Comparison of ENCODE assay signal across 16 mouse cellular contexts in the genomic region with DNA sequence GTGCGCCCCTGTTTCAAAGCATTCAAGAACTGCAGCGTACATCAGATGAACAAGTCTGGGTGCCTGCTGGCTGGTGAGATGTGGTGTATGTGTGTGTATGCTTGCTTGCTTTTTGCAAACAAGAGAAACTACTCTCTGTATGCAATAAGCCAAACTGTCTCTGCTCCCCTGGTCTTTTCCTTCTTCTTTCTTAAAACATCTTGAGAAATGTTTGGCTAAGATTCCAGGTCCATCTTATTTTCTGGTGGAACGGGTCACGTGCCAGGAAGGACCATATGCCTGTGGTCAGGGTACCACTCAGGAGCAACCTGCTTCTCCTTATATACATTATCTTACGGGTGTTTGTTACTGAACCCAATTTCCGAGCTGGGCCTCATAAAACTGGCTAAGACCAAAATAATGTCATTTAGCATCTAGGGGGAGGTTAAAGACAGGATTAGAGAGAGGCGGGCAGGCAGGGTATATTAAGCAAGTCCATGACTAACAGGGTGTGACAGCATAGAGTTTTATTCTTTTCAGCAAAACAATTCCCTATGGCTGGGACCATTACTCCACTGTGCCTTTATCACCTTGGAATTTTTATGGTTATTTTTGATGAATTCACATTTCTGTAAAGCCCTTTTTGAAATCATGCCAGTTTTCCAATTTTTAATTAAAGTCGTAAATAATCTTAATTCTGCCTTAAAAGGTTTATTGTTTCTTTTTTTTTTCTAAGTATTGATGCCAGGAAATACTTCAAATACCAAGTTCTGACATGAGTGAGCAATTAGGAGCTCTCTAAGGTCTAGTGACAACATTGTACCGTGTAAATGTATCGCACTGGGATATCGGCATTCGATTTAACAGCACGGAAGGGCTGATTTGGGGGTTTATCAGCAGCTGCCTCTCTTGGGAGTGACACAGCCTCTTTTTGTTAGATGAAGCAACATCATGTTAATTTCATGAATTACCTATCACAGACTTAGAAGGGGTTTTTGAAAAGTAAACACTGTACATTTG.
A peak's percentile ranks its signal among the peaks of the same experiment; 100 is the strongest.
DNase-seq lines count a peak whose midpoint lies in the region; ATAC-seq and TF ChIP-seq lines count a peak whose summit lies in the region.
"Had no signal": no experiment of that assay in that cellular context is flagged by ENCODE, and none has a peak within 500 bp of the region (broad histone marks: within the 10 kb centered on the region; RNA-seq: fewer than 3 reads in every experiment).

No protein-coding gene starts in this region.

- H3K9ac ChIP-seq in kidney, postnatal 0 days (ENCODE audit: low read depth, low read length), result no peak overlapping the region
- H3K9ac ChIP-seq in embryonic facial prominence, embryonic 13.5 days, result no peak overlapping the region
- no peak overlapping the region for H3K9ac ChIP-seq in midbrain, embryonic 13.5 days (replicated peaks)
- no peak overlapping the region for H3K9ac ChIP-seq in forebrain, embryonic 12.5 days

- no peak for TF ChIP-seq CTCF in kidney, postnatal 0 days (IDR thresholded peaks at IDR 0.05; ENCODE audit: low read depth)

- 42% methylated on average over 13 of the region's 13 CpGs for WGBS in kidney, postnatal 0 days
- 46% methylated on average over 13 of the region's 13 CpGs for WGBS in embryonic facial prominence, embryonic 13.5 days
- WGBS in midbrain, embryonic 13.5 days, result 37% methylated on average over 13 of the region's 13 CpGs
- WGBS in forebrain, embryonic 12.5 days, result 70% methylated on average over 13 of the region's 13 CpGs

- no peak overlapping the region for H3K4me3 ChIP-seq in kidney, postnatal 0 days (replicated peaks; ENCODE audit: low read depth, low read length)
- no peak overlapping the region for H3K4me3 ChIP-seq in embryonic facial prominence, embryonic 13.5 days
- H3K4me3 ChIP-seq in midbrain, embryonic 13.5 days (replicated peaks), result no peak overlapping the region
- no peak overlapping the region for H3K4me3 ChIP-seq in forebrain, embryonic 12.5 days (replicated peaks)

- no peaks in the 10 kb centered on the region for H3K36me3 ChIP-seq in kidney, postnatal 0 days (ENCODE audit: insufficient read depth, low read length)
- no peaks in the 10 kb centered on the region for H3K36me3 ChIP-seq in embryonic facial prominence, embryonic 13.5 days
- no peaks in the 10 kb centered on the region for H3K36me3 ChIP-seq in midbrain, embryonic 13.5 days
- no peaks in the 10 kb centered on the region for H3K36me3 ChIP-seq in forebrain, embryonic 12.5 days (replicated peaks)

- ATAC-seq in kidney, postnatal 0 days (replicated peaks; ENCODE audit: low FRiP score, low read depth), result no peak
- ATAC-seq in embryonic facial prominence, embryonic 13.5 days (ENCODE audit: insufficient number of reproducible peaks, insufficient read depth, low FRiP score, low TSS enrichment, low read depth), result no peak; the same call in 1 of the 2 replicates
- peak; percentile 73; the same call in 1 of the 2 replicates for ATAC-seq in midbrain, embryonic 13.5 days
- no peak for ATAC-seq in forebrain, embryonic 12.5 days (ENCODE audit: low FRiP score)
- ATAC-seq: CD4-positive, CD25-positive, alpha-beta regulatory T cell, adult 4 months had no signal

- no peaks in the 10 kb centered on the region for H3K27me3 ChIP-seq in kidney, postnatal 0 days (ENCODE audit: insufficient read depth, low read length)
- H3K27me3 ChIP-seq in embryonic facial prominence, embryonic 13.5 days, result no peaks in the 10 kb centered on the region
- H3K27me3 ChIP-seq in midbrain, embryonic 13.5 days, result peaks cover 69% of the 10 kb centered on the region
- H3K27me3 ChIP-seq in forebrain, embryonic 12.5 days, result peaks cover 37% of the 10 kb centered on the region

- no peak overlapping the region for H3K27ac ChIP-seq in kidney, postnatal 0 days
- peak overlapping the region; percentile 11; the same call in 1 of the 2 replicates for H3K27ac ChIP-seq in embryonic facial prominence, embryonic 13.5 days
- no peak overlapping the region; the same call in 1 of the 2 replicates for H3K27ac ChIP-seq in midbrain, embryonic 13.5 days
- H3K27ac ChIP-seq in forebrain, embryonic 12.5 days, result no peak overlapping the region

- H3K4me2 ChIP-seq in kidney, postnatal 0 days (ENCODE audit: low read length), result no peak overlapping the region
- H3K4me2 ChIP-seq in embryonic facial prominence, embryonic 13.5 days, result no peak overlapping the region
- H3K4me2 ChIP-seq in midbrain, embryonic 13.5 days (replicated peaks), result peak overlapping the region; percentile 17; the same call in 1 of the 2 replicates
- no peak overlapping the region for H3K4me2 ChIP-seq in forebrain, embryonic 12.5 days

- no peaks in the 10 kb centered on the region for H3K9me3 ChIP-seq in kidney, postnatal 0 days (replicated peaks; ENCODE audit: low read length)
- H3K9me3 ChIP-seq in embryonic facial prominence, embryonic 13.5 days, result no peaks in the 10 kb centered on the region
- no peaks in the 10 kb centered on the region for H3K9me3 ChIP-seq in midbrain, embryonic 13.5 days
- no peaks in the 10 kb centered on the region for H3K9me3 ChIP-seq in forebrain, embryonic 12.5 days

- peaks cover 10% of the 10 kb centered on the region; the same call in 1 of the 2 replicates for H3K4me1 ChIP-seq in kidney, postnatal 0 days (replicated peaks; ENCODE audit: insufficient read depth, low read length)
- peaks cover 35% of the 10 kb centered on the region for H3K4me1 ChIP-seq in embryonic facial prominence, embryonic 13.5 days
- peaks cover 37% of the 10 kb centered on the region for H3K4me1 ChIP-seq in midbrain, embryonic 13.5 days (replicated peaks)
- H3K4me1 ChIP-seq in forebrain, embryonic 12.5 days, result peaks cover 32% of the 10 kb centered on the region

- peak; percentile 67 for DNase-seq in kidney, postnatal 0 days (ENCODE audit: low spot score)
- DNase-seq in kidney, postnatal 25 days, result no peak
- peak; percentile 73 for DNase-seq in hindlimb bud, embryonic 11.5 days (ENCODE audit: extremely low spot score, low read depth, low spot score)
- no peak for DNase-seq in adrenal gland, postnatal 10 days
- DNase-seq: adrenal gland, postnatal 25 days; cerebellum, postnatal 10 days; embryo, embryonic 11 days; heart, adult 18-20 months; kidney, postnatal 14 days; left cerebral cortex, postnatal 4 days; lung, postnatal 14 days; right cerebral cortex, adult 18-20 months had no signal

Comparison
In these comparisons a context has a peak if more than half of its experiments do, and no peak if none do; other contexts are left out.
1. DNase-seq: peak in kidney, postnatal 0 days (single experiment) and hindlimb bud, embryonic 11.5 days (single experiment); none in kidney, postnatal 25 days (0 of 2) and adrenal gland, postnatal 10 days (single experiment).